Mouse (Mus musculus): Measurements from ENCODE around the gene Sdf2. TPM values are rescaled to one million over a fixed set of nuclear protein-coding genes. Genes with fewer than 3 reads are reported as not detected.
"Not testable (repeated sequence)": the region's sequence is repeated elsewhere in the genome, so short reads cannot be mapped to it uniquely, and the experiment has no call there.

Gene Sdf2
- polyA plus RNA-seq, 1 experiment from 2014 or later, result 77.4 TPM

GRCm38 (mm10) chr11:78276169-78276568 is 30.6 kb downstream of the Sdf2 start:
- H3K9ac ChIP-seq (ENCODE audit: low read length); ATAC-seq (replicated peaks; ENCODE audit: low FRiP score, low TSS enrichment, low read depth); H3K4me3 ChIP-seq (ENCODE audit: low read depth, low read length); DNase-seq (ENCODE audit: low spot score); H3K4me1 ChIP-seq (replicated peaks; ENCODE audit: control insufficient read depth, insufficient read depth, low read length); H3K9me3 ChIP-seq (ENCODE audit: control insufficient read depth, low read length); H3K27me3 ChIP-seq (replicated peaks; ENCODE audit: control insufficient read depth, insufficient read depth, low read length); H3K4me2 ChIP-seq (ENCODE audit: low read length); H3K27ac ChIP-seq (ENCODE audit: low read depth): not testable (repeated sequence)
- 92% methylated on average over 4 of the region's 4 CpGs for WGBS
- H3K36me3 ChIP-seq (ENCODE audit: control insufficient read depth, insufficient read depth, low read length), result peaks cover 98% of the 10 kb centered on the region

DNA sequence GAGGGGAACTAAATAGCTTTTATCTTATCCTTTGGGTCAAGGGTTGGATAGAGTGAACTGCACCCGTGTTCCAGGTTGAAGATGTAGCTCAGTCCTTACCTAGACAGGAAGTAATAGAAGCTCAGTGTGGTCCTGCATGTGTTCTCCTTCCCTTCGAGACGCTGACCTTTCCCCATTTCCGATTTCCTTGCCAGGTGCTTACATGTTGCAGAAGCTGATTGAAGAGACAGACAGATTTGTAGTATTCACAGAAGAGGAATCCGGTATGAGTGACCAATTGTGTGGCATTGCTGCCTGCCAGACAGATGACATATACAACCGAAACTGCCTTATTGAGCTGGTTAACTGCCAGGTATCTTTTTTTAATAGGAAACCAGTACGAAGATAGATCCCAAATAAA is 33.3 kb downstream of the Sdf2 start:
- ATAC-seq (replicated peaks; ENCODE audit: low FRiP score, low TSS enrichment, low read depth) (no peak), DNase-seq (ENCODE audit: low spot score) (no peak)
- Histone ChIP-seq H3K36me3 (ENCODE audit: control insufficient read depth, insufficient read depth, low read length) (peaks cover 98% of the 10 kb centered on the region), H3K9me3 (ENCODE audit: control insufficient read depth, low read length) (no peaks in the 10 kb centered on the region), H3K27ac (ENCODE audit: low read depth) (no peak overlapping the region), H3K4me3 (ENCODE audit: low read depth, low read length) (no peak overlapping the region), H3K27me3 (replicated peaks; ENCODE audit: control insufficient read depth, insufficient read depth, low read length) (no peaks in the 10 kb centered on the region), H3K4me2 (ENCODE audit: low read length) (no peak overlapping the region), H3K9ac (ENCODE audit: low read length) (no peak overlapping the region), H3K4me1 (replicated peaks; ENCODE audit: control insufficient read depth, insufficient read depth, low read length) (no peaks in the 10 kb centered on the region)
- WGBS, result 89% methylated on average over 7 of the region's 7 CpGs

- no peak overlapping the region for H3K4me3 ChIP-seq (ENCODE audit: low read depth, low read length)
- DNase-seq (ENCODE audit: low spot score), result no peak
- 93% methylated on average over 4 of the region's 4 CpGs for WGBS
- no peak overlapping the region for H3K9ac ChIP-seq (ENCODE audit: low read length)
- no peak overlapping the region for H3K27ac ChIP-seq (ENCODE audit: low read depth)
- ATAC-seq (replicated peaks; ENCODE audit: low FRiP score, low TSS enrichment, low read depth), result no peak
- no peaks in the 10 kb centered on the region for H3K9me3 ChIP-seq (ENCODE audit: control insufficient read depth, low read length)
- H3K27me3 ChIP-seq (replicated peaks; ENCODE audit: control insufficient read depth, insufficient read depth, low read length), result no peaks in the 10 kb centered on the region
- H3K4me2 ChIP-seq (ENCODE audit: low read length), result no peak overlapping the region
- no peaks in the 10 kb centered on the region for H3K4me1 ChIP-seq (replicated peaks; ENCODE audit: control insufficient read depth, insufficient read depth, low read length)
- peaks cover 98% of the 10 kb centered on the region for H3K36me3 ChIP-seq (ENCODE audit: control insufficient read depth, insufficient read depth, low read length)
Measured at GRCm38 (mm10) chr11:78279586-78279985, 34.0 kb downstream of the Sdf2 start.

DNA sequence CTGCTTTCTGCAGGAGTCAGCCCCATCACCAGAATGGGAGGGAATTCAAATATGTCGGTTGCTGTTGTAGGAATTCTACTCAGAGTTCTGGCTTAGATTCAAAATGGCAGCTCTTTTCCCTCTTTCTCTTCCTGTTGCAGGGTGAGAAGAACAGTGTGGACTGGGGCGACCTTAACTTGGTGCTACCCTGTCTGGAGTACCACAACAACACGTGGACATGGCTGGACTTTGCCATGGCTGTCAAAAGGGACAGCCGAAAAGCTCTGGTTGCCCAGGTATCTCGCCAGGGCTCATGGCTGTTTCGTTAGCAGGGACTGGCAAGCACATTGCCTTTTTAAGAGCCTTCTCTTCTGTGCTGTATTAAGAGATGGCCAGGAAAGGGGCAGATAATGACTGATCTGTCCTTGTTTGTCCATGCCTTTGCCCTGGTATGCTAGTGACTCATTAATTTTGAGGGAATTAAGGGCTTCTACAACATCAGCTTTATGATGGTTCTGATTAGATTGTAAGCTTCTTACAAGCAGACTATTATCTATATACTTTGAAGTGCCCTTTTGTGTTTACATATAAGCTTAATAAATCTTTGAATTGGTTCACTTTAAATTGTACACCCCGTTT is 43.7 kb downstream of the Sdf2 start:
- Histone ChIP-seq H3K4me1 (replicated peaks; ENCODE audit: control insufficient read depth, insufficient read depth, low read length) (no peaks in the 10 kb centered on the region), H3K27ac (ENCODE audit: low read depth) (no peak overlapping the region), H3K9me3 (ENCODE audit: control insufficient read depth, low read length) (no peaks in the 10 kb centered on the region), H3K36me3 (ENCODE audit: control insufficient read depth, insufficient read depth, low read length) (peaks cover 79% of the 10 kb centered on the region), H3K4me3 (ENCODE audit: low read depth, low read length) (no peak overlapping the region), H3K27me3 (replicated peaks; ENCODE audit: control insufficient read depth, insufficient read depth, low read length) (no peaks in the 10 kb centered on the region), H3K9ac (ENCODE audit: low read length) (no peak overlapping the region), H3K4me2 (ENCODE audit: low read length) (no peak overlapping the region)
- DNase-seq (ENCODE audit: low spot score) (no peak), ATAC-seq (replicated peaks; ENCODE audit: low FRiP score, low TSS enrichment, low read depth) (peak; percentile 43; the same call in 1 of the 2 replicates)
- 85% methylated on average over 7 of the region's 7 CpGs for WGBS

GRCm38 (mm10) chr11:78290654-78291053 is 45.1 kb downstream of the Sdf2 start, which contains the start of gene BC030499:
TSS of gene BC030499 (plus strand) at chr11:78290841.
- no peak for ATAC-seq (replicated peaks; ENCODE audit: low FRiP score, low TSS enrichment, low read depth)
- Histone ChIP-seq H3K27me3 (replicated peaks; ENCODE audit: control insufficient read depth, insufficient read depth, low read length) (no peaks in the 10 kb centered on the region), H3K9me3 (ENCODE audit: control insufficient read depth, low read length) (no peaks in the 10 kb centered on the region), H3K9ac (ENCODE audit: low read length) (no peak within 1 kb of the TSS), H3K4me2 (ENCODE audit: low read length) (no peak within 1 kb of the TSS), H3K4me1 (replicated peaks; ENCODE audit: control insufficient read depth, insufficient read depth, low read length) (no peaks in the 10 kb centered on the region), H3K27ac (ENCODE audit: low read depth) (no peak within 1 kb of the TSS), H3K36me3 (ENCODE audit: control insufficient read depth, insufficient read depth, low read length) (peaks cover 65% of the 10 kb centered on the region), H3K4me3 (ENCODE audit: low read depth, low read length) (no peak within 1 kb of the TSS)
- no peak for DNase-seq (ENCODE audit: low spot score)
- WGBS, result 88% methylated on average over 4 of the region's 4 CpGs

DNA sequence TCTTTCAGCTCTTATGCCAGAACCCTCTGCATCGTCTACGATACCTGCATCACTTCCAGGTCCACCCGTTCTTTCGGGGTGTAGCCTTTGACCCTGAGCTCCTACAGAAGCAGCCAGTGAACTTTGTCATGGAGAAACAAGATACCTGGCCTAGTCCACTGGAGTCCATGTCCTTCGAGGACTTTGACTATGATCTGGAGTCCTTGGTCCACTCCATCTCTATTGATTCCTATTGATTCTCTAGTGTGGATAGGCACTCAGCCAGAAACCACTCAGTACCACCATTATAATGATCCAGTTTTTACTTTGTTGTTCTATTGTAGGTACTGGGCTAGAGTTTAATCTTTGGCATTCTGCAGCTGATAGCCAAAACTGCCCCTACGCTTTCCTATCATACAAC is 49.0 kb downstream of the Sdf2 start:
- H3K4me2 ChIP-seq (ENCODE audit: low read length), result no peak overlapping the region
- no peak overlapping the region for H3K27ac ChIP-seq (ENCODE audit: low read depth)
- 94% methylated on average over 6 of the region's 6 CpGs for WGBS
- ATAC-seq (replicated peaks; ENCODE audit: low FRiP score, low TSS enrichment, low read depth) (no peak), DNase-seq (ENCODE audit: low spot score) (no peak)
- H3K4me1 ChIP-seq (replicated peaks; ENCODE audit: control insufficient read depth, insufficient read depth, low read length), result no peaks in the 10 kb centered on the region
- peaks cover 26% of the 10 kb centered on the region for H3K36me3 ChIP-seq (ENCODE audit: control insufficient read depth, insufficient read depth, low read length)
- no peaks in the 10 kb centered on the region for H3K9me3 ChIP-seq (ENCODE audit: control insufficient read depth, low read length)
- no peak overlapping the region for H3K4me3 ChIP-seq (ENCODE audit: low read depth, low read length)
- H3K27me3 ChIP-seq (replicated peaks; ENCODE audit: control insufficient read depth, insufficient read depth, low read length), result no peaks in the 10 kb centered on the region
- no peak overlapping the region for H3K9ac ChIP-seq (ENCODE audit: low read length)

GRCm38 (mm10) chr11:78300917-78301316 is 55.4 kb downstream of the Sdf2 start:
- Histone ChIP-seq H3K4me3 (ENCODE audit: low read depth, low read length) (peak overlapping the region; percentile 86), H3K27me3 (replicated peaks; ENCODE audit: control insufficient read depth, insufficient read depth, low read length) (no peaks in the 10 kb centered on the region), H3K27ac (ENCODE audit: low read depth) (peak overlapping the region; percentile 43), H3K4me2 (ENCODE audit: low read length) (peak overlapping the region; percentile 78), H3K9ac (ENCODE audit: low read length) (peak overlapping the region; percentile 69), H3K9me3 (ENCODE audit: control insufficient read depth, low read length) (no peaks in the 10 kb centered on the region), H3K36me3 (ENCODE audit: control insufficient read depth, insufficient read depth, low read length) (peaks cover 28% of the 10 kb centered on the region), H3K4me1 (replicated peaks; ENCODE audit: control insufficient read depth, insufficient read depth, low read length) (no peaks in the 10 kb centered on the region; the same call in 1 of the 2 replicates)
- ATAC-seq (replicated peaks; ENCODE audit: low FRiP score, low TSS enrichment, low read depth) (peak; percentile 33), DNase-seq (ENCODE audit: low spot score) (no peak)
- WGBS, result 68% methylated on average over 7 of the region's 7 CpGs

- under 1% methylated on average over 48 of the region's 49 CpGs for WGBS
- Histone ChIP-seq H3K9ac (ENCODE audit: low read length) (peak within 1 kb of the TSS; percentile 69), H3K9me3 (ENCODE audit: control insufficient read depth, low read length) (no peaks in the 10 kb centered on the region)
Measured at GRCm38 (mm10) chr11:78301357-78302084, 56.0 kb downstream of the Sdf2 start, which contains the start of gene Spag5. TSS of gene Spag5 (plus strand) at chr11:78301529.

More at GRCm38 (mm10) chr11:78301357-78302084, 56.0 kb downstream of the Sdf2 start, which contains the start of gene Spag5:
- DNase-seq (ENCODE audit: low spot score) (peak; percentile 95), ATAC-seq (replicated peaks; ENCODE audit: low FRiP score, low TSS enrichment, low read depth) (peak; percentile 98)
- Histone ChIP-seq H3K4me1 (replicated peaks; ENCODE audit: control insufficient read depth, insufficient read depth, low read length) (no peaks in the 10 kb centered on the region; the same call in 1 of the 2 replicates), H3K4me3 (ENCODE audit: low read depth, low read length) (peak within 1 kb of the TSS; percentile 86), H3K27ac (ENCODE audit: low read depth) (peak within 1 kb of the TSS; percentile 54), H3K27me3 (replicated peaks; ENCODE audit: control insufficient read depth, insufficient read depth, low read length) (no peaks in the 10 kb centered on the region), H3K4me2 (ENCODE audit: low read length) (peak within 1 kb of the TSS; percentile 78), H3K36me3 (ENCODE audit: control insufficient read depth, insufficient read depth, low read length) (peaks cover 34% of the 10 kb centered on the region)

Data from intestine, embryonic 14.5 days (tissue).